Mouse (Mus musculus) cerebral cortex, adult 2 months (tissue): ENCODE data around the gene Ppp3r1.

Experiments used
- WGBS: fragments of 180-500 bp; shearing (Covaris S2); methylation state at CpG from one replicate; pipeline ENCODE4 v1.1.7; 2018; 5-methylcytosine and 5-hydroxymethylcytosine counted together

The Ppp3r1 gene

DNA sequence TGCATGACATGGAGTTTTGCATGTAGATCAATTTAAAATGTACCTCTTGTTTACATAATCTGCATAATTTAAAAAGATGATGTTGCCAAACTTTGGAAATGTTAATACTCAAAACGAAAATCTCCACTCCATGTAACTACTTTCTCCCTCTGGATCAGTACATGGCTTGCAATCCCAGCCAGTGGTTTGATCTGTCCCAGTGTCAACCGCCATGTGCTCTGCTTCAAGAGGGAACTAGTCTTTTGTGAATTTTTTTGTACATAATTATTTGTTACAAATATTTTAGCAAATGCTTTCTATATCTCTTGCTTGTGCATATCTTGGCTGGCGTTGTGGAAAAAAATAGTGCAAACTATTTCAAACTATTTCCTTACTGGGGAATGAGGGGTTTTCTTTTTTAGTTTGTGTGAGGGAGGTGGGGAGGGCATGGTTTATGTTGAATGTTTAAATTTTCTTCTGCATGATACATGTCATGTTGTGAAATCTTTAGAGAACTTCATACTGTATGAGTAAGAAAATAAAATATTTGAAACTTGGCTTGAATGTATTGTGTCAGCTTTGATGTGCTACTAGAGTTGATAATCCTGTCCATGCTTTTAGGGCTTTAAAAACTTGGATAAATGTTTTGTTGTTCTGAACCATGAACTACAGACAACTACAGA lies 40.9 kb downstream of the Ppp3r1 start:
- 75% methylated on average over 3 of the region's 3 CpGs for WGBS

DNA sequence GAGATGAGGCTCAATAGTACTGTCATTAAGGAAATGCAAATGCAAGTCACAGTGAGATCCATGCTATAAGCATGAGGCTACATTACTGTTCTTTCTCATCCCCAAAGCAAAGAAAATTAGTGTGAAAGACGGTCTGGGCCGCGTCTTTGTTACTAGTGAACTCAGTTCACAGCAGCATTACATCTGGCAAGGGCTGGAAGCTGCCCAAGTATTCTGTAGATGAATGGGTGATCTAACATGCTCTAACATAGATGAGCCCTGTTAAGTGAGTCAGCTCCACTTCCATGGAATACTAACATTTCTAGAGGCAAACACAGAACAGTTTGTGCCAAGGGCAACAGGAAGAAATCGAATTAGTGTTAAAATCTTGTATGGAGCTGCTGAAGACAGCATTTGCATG lies 41.9 kb downstream of the Ppp3r1 start:
- WGBS = 77% methylated on average over 4 of the region's 4 CpGs

DNA sequence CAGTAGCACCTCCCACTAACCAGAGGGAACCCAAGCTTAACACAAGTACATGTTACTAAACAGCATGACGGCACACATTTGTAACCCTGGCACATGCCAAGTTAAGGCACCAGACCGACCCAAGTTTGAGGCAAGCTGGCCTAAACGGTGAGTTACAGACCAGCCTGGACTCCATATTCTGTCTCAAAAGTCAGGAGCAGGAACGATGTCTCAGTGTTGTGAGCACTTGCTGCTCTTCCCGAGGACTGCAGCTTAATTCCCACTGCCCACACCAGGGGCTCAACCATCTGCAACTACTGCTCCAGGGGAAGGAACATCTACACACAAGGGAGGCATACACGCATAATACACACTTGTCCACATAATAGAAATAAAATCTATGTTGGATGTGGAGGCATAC lies 43.4 kb downstream of the Ppp3r1 start:
- 71% methylated on average over 6 of the region's 6 CpGs for WGBS

DNA sequence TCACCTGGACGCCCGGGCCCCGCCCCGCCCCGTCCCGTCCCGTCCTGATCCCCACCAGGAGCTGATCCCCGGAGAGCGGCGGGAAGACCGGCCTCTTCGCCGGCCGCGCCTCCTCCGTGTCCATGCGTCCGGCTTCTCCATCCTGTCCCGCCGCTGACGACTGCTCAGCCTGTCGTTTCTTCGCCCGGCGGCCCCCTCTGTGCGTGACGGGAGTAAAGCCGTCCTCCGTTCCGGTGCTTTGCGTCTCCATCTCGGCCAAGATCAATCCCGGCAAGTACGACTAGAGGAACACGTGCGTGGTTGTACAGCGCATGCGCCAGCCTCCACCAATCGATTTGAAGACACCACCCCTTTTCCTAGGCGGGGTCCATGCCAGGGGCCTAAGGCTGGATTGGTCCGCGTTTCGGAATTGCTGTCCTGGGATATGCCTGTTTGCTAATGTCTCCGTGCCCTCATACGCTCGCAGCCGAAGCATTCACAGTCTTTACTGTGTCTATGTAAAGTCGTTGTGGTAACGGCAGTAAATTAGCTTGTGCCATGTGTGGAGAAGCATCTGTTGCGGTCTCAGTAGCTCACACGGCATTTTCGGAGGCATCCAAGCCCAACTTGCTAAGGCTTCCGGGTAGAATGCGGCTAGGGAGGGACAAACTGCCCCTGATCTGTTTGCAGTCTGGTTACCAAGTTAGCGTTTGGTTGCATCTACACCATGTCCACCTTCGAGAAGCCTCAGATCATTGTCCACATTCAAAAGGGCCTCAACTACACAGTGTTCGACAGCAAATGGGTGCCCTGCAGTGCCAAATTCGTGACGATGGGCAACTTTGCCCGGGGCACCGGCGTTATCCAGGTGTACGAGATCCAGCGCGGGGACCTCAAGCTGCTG lies 52.4 kb downstream of the Ppp3r1 start, which contains the start of gene Pno1:
Gene Pno1 (minus strand): TSS at position 311 of the 883 bp plus-strand sequence.
- WGBS = under 1% methylated on average over 65 of the region's 65 CpGs

DNA sequence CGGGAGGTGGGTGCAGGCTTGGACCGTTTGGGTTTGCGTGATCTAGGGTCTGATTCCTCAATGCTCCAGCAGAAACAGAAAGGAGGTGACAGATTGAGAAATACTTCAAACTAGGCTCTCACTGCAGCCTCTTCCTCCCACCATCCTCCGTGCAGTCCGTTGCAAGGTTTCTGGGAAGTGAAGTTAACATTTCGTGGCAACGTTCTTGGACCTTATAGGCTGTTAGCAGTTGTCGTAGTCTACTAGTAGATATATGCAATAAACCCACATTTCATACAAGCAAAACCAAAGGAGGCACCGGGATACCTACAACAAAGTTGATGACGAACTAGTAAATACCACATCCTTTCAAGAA lies 53.1 kb downstream of the Ppp3r1 start:
- under 1% methylated on average over 10 of the region's 10 CpGs for WGBS

DNA sequence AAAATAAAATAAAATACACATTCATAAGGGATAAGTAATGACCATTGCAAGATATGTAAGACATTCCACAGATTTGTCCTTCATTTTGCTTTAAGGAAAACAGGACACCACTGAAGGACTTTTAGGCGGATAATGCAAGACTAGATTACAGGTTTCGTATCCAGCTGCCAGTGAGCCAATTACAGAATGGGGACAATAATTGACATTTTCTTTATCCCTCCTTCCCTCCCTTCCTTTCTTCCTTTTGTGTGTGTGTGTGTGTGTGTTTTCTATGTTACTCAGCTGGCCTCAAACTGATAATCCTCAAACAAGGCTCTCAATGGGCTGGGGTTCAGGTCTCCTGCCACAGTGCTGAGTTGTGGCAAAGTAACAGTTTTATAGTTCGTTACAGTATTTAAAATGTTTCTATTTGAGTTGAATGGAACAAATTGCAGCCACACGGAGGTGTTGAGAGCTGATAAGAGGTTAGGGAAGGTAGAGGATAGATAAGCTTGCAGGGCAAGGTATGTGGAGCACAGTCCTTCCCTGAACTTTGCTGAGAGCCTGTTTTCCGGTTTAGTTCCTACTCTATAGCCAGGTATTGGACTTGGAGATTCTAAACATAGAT lies 53.9 kb downstream of the Ppp3r1 start:
- 66% methylated on average over 5 of the region's 5 CpGs for WGBS

DNA sequence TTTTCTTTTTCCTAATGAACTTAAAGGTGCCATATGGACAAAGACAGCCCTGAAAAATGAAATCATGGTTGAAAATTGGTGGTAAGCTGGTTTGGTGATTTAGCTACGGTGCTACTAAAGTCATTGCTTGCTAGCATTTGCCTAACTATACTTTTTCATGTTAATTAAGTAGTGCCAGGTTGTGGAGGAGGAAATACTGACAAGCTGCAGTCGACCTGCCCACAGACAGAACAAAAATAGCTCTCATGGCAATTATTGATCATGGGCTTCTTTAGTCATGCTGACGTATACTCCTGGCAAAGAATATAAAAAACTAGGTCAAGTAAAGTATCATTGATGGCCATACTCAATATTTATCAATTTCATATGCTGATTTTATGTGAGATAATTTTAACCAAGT lies 56.4 kb downstream of the Ppp3r1 start:
- WGBS = 65% methylated on average over 3 of the region's 3 CpGs

DNA sequence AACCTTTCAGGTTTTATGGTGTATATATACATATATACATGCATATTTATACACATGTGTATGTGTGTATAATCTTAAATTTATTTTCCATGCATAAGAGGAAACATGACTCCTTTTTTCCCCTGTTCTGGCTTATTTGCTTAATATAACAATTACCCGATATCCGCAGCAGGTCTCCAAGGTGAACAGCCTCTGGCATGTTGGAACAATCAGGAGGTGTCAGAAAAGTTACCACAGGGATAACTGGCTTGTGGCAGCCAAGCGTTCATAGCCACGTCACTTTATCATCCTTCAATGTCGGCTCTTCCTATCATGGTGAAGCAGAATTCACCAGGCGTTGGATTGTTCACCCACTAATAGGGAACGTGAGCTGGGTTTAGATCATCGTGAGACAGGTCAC lies 62.1 kb downstream of the Ppp3r1 start:
- WGBS = 98% methylated on average over 8 of the region's 8 CpGs

DNA sequence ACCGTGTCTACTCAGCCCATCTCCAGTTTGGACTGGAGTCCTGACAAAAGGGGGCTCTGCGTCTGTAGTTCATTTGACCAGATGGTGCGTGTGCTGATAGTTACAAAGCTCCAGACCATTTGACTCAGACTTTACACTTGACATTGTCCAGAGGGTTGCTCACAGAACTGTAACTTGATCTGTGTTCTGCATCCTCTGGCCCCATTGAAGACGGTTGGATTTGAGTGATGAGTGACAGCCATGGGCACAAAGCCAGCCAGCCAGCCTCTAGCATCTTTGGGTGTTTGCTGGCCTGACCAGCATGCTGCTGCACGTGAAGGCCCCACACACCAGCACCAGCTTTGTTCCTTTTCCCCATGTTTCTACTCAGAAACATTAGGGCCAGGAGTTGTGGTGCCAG lies 73.7 kb downstream of the Ppp3r1 start:
- 78% methylated on average over 5 of the region's 5 CpGs for WGBS

DNA sequence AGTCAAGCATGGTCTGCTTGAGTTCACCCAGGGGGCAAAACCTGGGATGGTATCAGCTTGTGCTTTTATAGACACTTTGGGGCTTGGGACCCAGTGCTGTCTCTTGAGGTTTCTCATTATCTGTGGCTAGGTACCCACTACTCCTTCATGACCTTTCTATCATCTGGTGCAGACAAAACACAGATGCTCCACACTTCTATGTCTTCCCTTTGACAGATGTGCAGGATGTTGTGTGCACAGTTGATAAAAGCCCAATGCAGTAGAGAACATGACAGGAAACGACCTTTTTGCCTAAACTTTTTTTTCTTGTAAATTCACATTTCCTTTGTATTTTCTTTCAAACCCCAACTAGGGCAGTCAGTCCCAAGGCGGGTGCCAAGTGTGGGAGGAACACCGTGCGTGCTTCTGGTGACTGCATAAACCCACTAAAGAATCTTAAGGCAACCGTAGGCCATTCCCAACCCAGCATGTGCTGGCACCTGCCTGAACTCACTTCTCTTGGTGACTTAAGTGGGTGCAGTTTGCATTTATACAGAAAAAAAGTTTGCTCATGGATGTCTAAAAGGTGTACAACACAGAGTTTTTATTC lies 77.5 kb downstream of the Ppp3r1 start:
- WGBS = 61% methylated on average over 5 of the region's 5 CpGs

DNA sequence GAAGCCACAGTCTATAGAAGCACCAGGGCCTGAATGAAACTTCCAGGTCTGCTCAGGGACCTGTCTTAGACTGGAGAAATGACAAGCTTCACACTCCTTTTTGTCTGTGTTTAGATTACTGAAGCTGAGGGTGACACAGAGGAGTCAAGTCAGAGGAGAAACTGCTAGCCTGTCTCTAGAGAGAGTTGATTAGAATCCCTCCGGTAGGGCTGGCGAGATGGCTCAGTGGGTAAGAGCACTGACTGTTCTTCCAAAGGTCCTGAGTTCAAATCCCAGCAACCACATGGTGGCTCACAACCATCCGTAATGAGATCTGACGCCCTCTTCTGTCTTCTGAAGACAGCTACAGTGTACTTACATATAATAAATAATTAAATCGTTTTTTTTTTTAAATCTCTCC lies 79.5 kb downstream of the Ppp3r1 start:
- 95% methylated on average over 5 of the region's 5 CpGs for WGBS
